Mouse (Mus musculus) lung, embryonic 15.5 days (tissue): ENCODE data around the gene Tspan9. TPM values are rescaled to one million over a fixed set of nuclear protein-coding genes. Genes with fewer than 3 reads are reported as not detected.

ENCODE experiments used
- ATAC-seq: fragments of 200-750 bp; cut with Nextera tagmentation; 2 replicates; pipeline ENCODE4 v1.8.0; 2017; ENCODE audit warnings: moderate number of reproducible peaks, borderline replicate concordance; ENCODE audit not compliant: low FRiP score, low TSS enrichment; ENCODE audit errors: extremely low read depth
- H3K27ac ChIP-seq: fragments of 300-500 bp; sonication (generic); 2 replicates; pipeline ENCODE4 v1.5.1; 2015; ENCODE audit warnings: moderate library complexity, mild to moderate bottlenecking, inconsistent platforms
- H3K27me3 ChIP-seq: fragments of 300-500 bp; sonication (generic); 2 replicates; pipeline ENCODE4 v1.6.1; 2015; ENCODE audit warnings: inconsistent platforms
- H3K36me3 ChIP-seq: fragments of 300-500 bp; sonication (generic); 2 replicates; pipeline ENCODE4 v1.6.1; 2015; ENCODE audit warnings: inconsistent platforms
- H3K4me1 ChIP-seq: fragments of 300-500 bp; sonication (generic); 2 replicates; pipeline ENCODE4 v1.6.1; 2015; ENCODE audit warnings: inconsistent platforms
- H3K4me2 ChIP-seq: fragments of 300-500 bp; sonication (generic); 2 replicates; pipeline ENCODE4 v1.6.1; 2015; ENCODE audit warnings: inconsistent platforms, mild to moderate bottlenecking, moderate library complexity
- H3K4me3 ChIP-seq: fragments of 300-500 bp; sonication (generic); 2 replicates; pipeline ENCODE4 v1.5.1; 2015; ENCODE audit warnings: mild to moderate bottlenecking, inconsistent platforms
- H3K9ac ChIP-seq: fragments of 300-500 bp; sonication (generic); 2 replicates; pipeline ENCODE4 v1.6.1; 2015; ENCODE audit warnings: inconsistent platforms
- H3K9me3 ChIP-seq: fragments of 300-500 bp; sonication (generic); 2 replicates; pipeline ENCODE4 v1.6.1; 2016; ENCODE audit warnings: inconsistent platforms
- whole genome bisulfite sequencing: fragments of 180-500 bp; shearing (Covaris S2); methylation state at CpG from one replicate; pipeline ENCODE4 v1.1.7; 2015; 5-methylcytosine and 5-hydroxymethylcytosine counted together
- microRNA-seq: library from miRNA; unstranded; fragments of <30 nt; microRNA quantifications from one replicate; pipeline ENCODE4, GENCODE M21; 2016
- polyA plus RNA-seq: library from polyadenylated mRNA; unstranded; fragments of >200 nt; fragmentation: Nextera tagmentation; extraction: Ambion mirVana; gene quantifications from 2 replicates; pipeline ENCODE4 v1.2.1, GENCODE M21; 2015

The Tspan9 gene
- polyA plus RNA-seq, 1 experiment from 2014 or later = 130 TPM

GRCm38 (mm10) chr6:127919491-127919890 lies 223.9 kb downstream of the Tspan9 start:
- Histone ChIP-seq H3K9me3 (no peaks in the 10 kb centered on the region), H3K4me3 (no peak overlapping the region), H3K27me3 (no peaks in the 10 kb centered on the region), H3K4me1 (peaks cover 10% of the 10 kb centered on the region), H3K9ac (no peak overlapping the region), H3K4me2 (no peak overlapping the region), H3K36me3 (0 out of 2 replicates have a peak, but pooled peaks cover 5% of the 10 kb centered on the region), H3K27ac (no peak overlapping the region)
- no peak for ATAC-seq
- WGBS = 89% methylated on average over 6 of the region's 6 CpGs

DNA sequence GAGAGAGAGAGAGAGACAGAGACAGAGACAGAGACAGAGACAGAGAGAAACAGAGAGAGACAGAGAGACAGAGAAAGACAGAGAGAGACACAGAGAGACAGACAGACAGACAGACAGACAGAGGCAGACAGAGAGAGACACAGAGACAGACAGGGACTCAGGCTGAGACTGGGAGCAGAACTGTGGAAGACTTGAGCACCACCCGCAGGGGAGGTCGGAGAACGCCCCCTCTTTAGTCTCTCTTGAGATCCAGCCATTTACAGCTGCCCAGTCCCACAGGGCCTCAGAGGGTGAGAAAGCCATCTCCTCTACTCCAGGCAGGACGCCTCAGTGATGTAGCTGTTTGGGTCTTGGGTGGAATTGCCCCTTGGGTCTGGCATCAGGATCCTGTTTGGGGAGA lies 225.7 kb downstream of the Tspan9 start:
- Histone ChIP-seq H3K4me2 (no peak overlapping the region), H3K36me3 (0 out of 2 replicates have a peak, but pooled peaks cover 9% of the 10 kb centered on the region), H3K9ac (no peak overlapping the region), H3K9me3 (no peaks in the 10 kb centered on the region), H3K27me3 (no peaks in the 10 kb centered on the region), H3K27ac (no peak overlapping the region), H3K4me3 (no peak overlapping the region), H3K4me1 (peaks cover 10% of the 10 kb centered on the region)
- WGBS = 69% methylated on average over 4 of the region's 4 CpGs
- no peak for ATAC-seq

DNA sequence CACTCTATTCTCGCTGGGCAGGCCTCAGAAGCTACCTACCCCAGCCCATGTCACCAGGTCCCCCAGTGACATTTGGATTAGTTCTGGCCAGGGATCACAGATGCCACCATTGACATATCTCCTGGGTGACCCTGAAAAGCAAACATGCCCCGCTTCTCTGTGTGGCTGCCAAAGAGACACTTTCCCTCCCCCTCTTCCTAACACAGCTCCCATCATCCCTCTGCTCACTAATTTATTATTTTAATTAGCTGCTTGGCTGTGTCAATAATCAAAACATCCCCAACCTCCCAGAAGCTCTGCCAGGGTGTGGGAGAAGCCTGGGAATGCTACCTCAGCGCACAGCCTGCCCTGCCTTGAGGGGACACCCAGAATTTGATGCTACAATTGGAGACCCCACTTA lies 226.4 kb downstream of the Tspan9 start:
- Histone ChIP-seq H3K27ac (no peak overlapping the region), H3K4me1 (peaks cover 10% of the 10 kb centered on the region), H3K9me3 (no peaks in the 10 kb centered on the region), H3K4me2 (no peak overlapping the region), H3K27me3 (no peaks in the 10 kb centered on the region), H3K36me3 (0 out of 2 replicates have a peak, but pooled peaks cover 9% of the 10 kb centered on the region), H3K9ac (no peak overlapping the region), H3K4me3 (no peak overlapping the region)
- 49% methylated on average over 3 of the region's 3 CpGs for WGBS
- no peak for ATAC-seq

DNA sequence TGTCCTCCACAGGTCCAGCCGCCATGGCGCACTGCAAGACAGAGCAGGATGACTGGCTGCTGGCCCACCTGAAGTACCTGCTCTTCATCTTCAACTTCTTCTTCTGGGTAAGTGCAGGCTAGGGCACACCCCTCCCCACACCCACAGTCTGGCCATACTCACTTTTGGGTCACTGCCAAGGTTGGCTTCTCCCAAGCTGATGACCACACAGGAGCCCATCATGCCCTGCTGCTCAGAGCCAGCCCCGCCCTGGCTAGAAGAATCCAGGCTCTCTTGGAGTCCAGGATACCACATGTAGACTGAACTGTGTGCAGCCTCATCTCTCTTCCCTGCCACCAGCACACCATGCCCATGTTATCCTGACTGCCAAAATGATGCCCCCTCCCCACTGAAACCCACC lies 230.5 kb downstream of the Tspan9 start:
- 85% methylated on average over 3 of the region's 3 CpGs for WGBS
- no peaks in the 10 kb centered on the region for H3K4me1 ChIP-seq
- H3K27me3 ChIP-seq = no peaks in the 10 kb centered on the region
- H3K4me3 ChIP-seq = no peak overlapping the region
- ATAC-seq = no peak
- no peaks in the 10 kb centered on the region for H3K9me3 ChIP-seq
- no peak overlapping the region for H3K9ac ChIP-seq
- no peak overlapping the region for H3K4me2 ChIP-seq
- H3K36me3 ChIP-seq = 0 out of 2 replicates have a peak, but pooled peaks cover 12% of the 10 kb centered on the region
- H3K27ac ChIP-seq = no peak overlapping the region

DNA sequence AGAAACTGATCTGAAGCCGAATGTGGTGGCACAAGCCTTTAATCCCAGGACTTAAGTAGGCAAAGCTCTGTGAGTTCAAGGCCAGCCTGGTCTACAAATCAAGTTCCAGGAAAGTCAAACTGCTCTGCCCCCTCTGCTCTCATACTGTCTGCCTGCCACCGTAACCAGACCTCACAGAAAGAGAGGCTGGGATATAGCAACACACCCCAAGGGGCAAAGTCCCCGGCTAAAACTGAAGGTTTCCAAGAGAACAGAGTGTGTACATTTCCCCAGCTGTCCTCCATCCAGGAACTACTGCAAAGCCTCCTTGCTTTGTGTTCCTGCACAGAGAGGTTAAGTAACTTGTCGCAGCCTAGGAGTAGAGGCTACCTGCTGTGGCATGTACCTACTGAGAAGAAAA lies 231.7 kb downstream of the Tspan9 start:
- Histone ChIP-seq H3K27me3 (no peaks in the 10 kb centered on the region), H3K27ac (no peak overlapping the region), H3K36me3 (0 out of 2 replicates have a peak, but pooled peaks cover 12% of the 10 kb centered on the region), H3K4me3 (no peak overlapping the region), H3K9ac (no peak overlapping the region), H3K4me1 (no peaks in the 10 kb centered on the region), H3K4me2 (no peak overlapping the region), H3K9me3 (no peaks in the 10 kb centered on the region)
- no peak for ATAC-seq
- 70% methylated on average over 4 of the region's 4 CpGs for WGBS

Small RNA genes within 50 kb of the gene (microRNA-seq; reads per million reads assigned to microRNA genes)
- not detected for gene Gm26338

Other genes with a start within 250 kb of the Tspan9 start
- 5.1 and 5.6 TPM in 2 replicates for gene Tead4, start 157.2 kb upstream of the Tspan9 start, polyA plus RNA-seq
- 16.6 and 21.6 TPM in 2 replicates for gene Tulp3, start 212.3 kb upstream of the Tspan9 start, polyA plus RNA-seq
- gene Rhno1, start 219.3 kb upstream of the Tspan9 start, polyA plus RNA-seq = 125 TPM in 2 replicates
- gene Foxm1, start 219.4 kb upstream of the Tspan9 start, polyA plus RNA-seq = 37.7 and 41.1 TPM in 2 replicates
- gene Tex52, start 231.9 kb upstream of the Tspan9 start, polyA plus RNA-seq = 0.22 and 0.48 TPM in 2 replicates
- gene Gm44596, start 231.9 kb upstream of the Tspan9 start, polyA plus RNA-seq = not detected in 2 replicates